Mouse (Mus musculus) liver, adult 2 months (tissue): ENCODE measurements around the gene Prdm16.

Source experiments
- CTCF ChIP-seq: fragments of 200-500 bp; IDR thresholded peaks from 2 replicates; pipeline ENCODE4 v1.5.1; 2011; ENCODE audit warnings: low read depth, low read length, control low read depth
- POLR2A ChIP-seq: fragments of 200-500 bp; IDR thresholded peaks from 2 replicates; pipeline ENCODE4 v1.6.1; 2011; ENCODE audit warnings: low read length, control low read depth; ENCODE audit not compliant: insufficient read depth; ENCODE audit errors: extremely low read depth

DNA sequence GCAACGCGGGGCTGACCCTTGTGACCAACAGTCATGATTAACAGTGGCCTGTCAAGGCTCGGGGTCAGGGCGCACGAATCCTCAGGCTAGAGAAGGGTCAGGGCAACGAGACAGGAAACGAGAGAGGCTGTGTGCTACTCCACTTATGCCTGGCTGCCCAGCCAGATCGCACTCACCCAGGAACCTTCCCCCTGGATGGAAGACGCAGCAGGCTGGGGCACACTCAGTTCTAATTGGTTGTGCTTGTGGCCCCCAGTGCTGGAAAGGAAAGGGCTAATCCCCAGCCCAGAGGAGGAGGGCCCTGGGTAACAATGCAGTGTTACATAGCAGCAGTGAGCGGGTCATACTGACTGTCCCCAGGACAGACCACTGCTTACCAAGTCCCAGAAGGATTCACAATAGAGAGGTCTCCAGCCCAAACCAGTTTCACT is 66.2 kb downstream of the Prdm16 start:
- TF ChIP-seq POLR2A (no peak), CTCF (no peak)
